Mouse (Mus musculus): ENCODE results near the gene Bcam.
A peak's percentile ranks its signal among the peaks of the same experiment; 100 is the strongest.

Bcam gene

DNA sequence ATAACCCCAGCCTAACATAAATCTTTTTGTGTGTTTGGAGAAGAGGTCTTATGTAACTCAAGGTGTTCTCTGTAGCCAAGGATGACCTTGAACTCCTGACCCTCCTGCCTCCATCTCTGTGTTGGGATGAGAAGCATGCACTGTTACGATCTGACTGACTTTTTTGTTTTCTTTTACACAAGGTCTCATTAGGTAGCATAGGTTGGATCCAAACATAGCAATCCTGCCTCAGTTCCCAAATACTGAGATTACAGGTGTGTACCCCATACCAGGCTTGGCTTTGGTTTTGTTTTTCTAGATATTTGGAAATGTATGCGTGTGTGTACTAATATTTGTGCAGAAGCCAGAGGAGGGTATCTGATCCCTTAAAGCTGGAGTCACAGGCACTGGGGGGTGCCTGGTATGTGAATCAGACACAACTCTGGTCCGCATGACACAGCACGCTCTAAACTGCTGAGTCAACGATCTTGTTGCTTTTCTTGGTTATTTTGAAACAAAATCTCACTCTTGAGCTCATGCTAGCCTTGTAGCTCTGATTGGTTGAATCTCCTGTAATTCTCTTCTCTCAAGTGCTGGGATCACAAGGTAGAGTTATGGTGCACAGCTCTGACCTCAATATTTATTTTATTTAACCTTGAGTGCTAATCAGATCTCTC lies 52.4 kb downstream of the Bcam start:
- no peak for DNase-seq

DNA sequence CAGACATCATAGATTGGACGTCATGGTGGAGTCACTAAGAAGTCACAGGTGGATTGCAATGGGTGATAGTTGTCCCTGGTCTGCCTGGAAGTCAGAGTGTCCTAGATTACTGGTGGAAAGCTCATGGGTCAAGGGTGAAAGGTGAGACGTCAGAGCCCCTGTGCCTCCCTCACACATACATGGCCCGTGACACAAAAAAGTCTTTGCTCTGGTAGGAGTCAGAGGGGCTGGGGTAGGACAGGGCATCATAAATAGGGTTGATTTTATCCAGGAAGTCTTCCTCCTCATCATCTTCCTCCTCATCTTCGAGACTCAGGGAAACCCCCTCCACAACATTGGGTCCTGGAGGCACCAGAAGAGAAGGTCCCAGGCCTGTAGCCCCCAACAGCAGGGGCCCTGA lies 53.5 kb downstream of the Bcam start:
- DNase-seq, result no peak

DNA sequence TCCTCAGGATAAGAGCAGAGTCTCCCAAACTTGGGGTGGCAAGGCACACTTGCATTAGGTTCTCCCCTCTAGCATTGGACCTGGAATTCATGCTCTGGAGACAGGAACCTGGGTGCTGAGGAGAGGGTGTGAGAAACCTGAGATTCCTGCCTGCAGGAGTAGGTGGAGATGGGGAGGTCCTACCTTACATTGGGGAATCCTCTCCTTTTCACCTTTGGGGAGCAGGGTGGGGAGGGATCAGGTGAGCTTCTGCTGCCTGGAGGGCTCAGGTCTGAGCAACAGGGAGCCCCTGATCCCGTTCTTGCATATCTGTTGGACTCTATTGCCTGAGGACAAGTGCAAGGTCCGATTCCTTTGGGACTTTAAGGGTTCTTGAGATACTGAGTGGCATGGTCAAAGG lies 54.0 kb downstream of the Bcam start:
- no peak for DNase-seq

DNA sequence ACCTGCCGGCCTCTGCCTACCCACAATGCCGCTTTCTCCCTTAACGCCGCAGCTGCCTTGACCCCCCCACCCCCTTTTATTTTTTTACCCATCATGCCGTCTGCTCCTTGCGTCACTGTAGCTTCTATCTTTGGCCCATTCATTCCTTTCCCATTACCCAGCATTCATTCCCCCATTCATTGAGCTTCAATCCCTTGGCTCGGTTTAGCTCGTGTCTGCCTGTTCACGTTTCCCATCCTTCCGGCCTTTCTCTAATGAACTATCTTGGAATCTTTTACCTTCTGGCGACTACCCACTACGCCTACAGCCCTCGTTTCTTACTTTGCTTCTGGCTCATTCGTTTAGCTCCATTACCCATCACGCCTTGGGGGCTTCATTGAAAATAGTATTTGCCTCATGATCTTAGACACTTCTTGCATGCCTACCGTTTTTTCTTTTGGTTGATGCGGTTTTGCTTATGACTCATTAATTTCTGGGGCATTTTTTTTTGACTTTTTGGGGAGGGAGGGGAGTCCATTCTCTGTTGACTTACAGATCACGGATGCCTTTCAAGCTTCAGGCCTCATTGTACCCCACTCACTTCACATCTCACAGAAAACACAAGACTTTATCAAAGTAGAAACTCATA lies 54.6 kb downstream of the Bcam start:
- no peak for DNase-seq

DNA sequence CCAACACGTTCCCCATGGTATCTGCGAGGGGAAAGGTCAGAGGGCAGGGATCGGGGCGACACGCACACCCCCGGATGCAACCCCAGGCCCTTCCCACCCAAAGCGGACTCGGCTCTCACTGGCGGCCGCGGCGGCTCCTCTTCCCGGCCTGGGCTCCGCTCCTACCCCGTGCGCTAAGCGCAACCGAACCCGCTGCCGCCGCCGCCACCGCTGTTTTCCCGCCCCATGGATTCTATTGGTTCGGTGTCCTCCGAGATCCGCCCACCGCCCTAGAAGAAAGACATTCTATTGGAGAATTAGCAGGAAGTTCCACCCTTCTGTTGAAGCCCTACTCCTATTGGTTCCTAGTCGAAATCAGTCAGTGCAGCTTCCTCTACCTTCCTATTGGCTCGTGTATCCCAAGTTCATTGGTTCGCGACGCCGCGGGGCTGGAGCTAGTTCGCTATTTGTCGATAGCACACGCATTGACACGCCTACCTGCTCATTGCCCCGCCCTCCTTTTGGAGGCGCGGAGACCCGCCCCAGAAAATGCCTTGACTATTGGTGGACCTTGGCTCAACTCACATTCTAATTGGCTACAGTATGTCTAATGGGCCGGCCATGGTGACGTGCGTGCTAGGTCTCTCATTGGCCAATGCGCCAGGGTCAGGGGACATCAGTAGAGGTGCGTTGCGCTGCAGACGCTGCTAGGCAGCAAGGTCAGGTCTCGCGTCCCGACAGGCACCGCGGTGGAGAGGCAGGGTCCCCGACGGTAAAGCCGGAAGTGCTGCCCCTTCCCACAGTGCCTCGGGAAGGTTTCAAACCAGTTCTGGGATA lies 55.4 kb downstream of the Bcam start, which contains the start of gene Tomm40:
TSS of gene Tomm40 (minus strand) at position 200 of the 816 bp plus-strand sequence.
- peak; percentile 100 for DNase-seq

DNA sequence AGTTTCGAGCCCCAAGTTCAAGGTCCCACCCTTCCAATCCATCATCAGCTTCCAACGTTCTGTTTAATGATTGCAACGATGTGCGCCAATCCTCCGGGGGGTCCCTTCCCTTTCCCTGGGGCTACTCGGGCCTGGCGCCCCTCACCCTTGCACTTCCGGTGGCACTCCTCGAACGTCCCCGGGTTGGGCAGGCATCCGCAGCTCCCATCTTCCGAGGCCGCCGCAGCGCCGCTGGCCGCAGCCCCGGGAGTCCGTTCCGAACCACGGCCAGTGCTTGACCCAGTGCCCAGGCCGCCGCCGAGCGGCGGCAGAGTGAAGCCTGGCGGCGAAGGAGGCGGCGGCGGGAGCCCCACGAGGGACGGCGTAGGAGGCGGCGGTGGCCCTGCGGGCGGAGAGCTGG lies 56.0 kb downstream of the Bcam start:
- DNase-seq, result no peak

DNA sequence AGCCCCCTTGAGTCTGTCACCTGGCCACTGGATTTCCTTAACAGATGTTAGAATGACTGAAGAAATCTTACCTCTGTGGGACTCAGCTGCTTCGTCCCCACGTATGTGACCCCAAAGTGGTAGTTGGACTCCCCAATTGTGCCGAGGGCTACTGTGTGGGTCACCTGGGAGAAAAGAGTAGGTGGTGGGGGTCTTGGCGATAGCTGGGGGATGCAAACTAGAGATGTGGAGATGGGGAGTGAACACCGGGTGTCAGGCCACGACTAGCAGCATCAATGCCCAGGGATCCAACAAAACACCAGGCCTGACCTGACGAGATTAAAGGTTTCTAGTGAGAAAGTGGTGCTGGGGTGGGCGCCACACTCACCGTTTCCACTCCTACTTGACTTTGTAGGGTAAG lies 57.2 kb downstream of the Bcam start:
- no peak for DNase-seq

DNA sequence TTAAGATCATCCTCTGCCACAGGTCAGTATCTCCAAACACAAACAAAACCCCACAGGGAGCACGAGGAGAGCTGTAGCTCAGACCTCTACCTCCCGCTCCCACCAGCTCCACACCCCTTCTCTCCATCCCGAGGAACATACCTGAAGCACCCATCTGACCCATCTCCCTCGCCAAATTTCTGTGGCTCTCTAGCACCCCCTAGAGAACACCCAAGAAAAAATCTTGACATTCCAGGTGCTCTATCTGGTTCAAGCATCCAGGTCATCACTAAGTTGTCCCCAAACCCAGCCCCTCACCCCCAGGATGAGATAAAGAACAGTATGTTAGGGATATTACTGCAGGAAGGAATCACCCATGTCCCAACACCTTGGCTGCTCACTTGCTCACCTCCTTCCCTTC lies 57.6 kb downstream of the Bcam start:
- no peak for DNase-seq

DNA sequence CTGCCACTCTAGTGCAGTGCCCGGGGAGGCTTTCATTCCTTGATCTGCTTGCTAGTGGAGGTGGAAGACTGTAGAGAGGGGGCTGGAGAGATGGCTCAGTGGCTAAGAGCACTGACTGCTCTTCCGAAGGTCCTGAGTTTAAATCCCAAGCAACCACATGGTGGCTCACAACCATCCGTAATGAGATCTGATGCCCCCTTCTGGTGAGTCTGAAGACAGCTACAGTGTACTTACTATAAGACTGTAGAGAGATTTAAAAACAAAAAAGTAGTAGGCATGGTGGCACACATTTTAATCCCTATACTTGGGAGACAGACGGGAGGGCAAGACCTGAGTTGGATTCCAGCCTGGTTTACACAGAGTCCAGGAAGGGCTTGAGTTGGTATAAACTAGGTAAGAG lies 58.4 kb downstream of the Bcam start:
- DNase-seq, result peak; percentile 28

DNA sequence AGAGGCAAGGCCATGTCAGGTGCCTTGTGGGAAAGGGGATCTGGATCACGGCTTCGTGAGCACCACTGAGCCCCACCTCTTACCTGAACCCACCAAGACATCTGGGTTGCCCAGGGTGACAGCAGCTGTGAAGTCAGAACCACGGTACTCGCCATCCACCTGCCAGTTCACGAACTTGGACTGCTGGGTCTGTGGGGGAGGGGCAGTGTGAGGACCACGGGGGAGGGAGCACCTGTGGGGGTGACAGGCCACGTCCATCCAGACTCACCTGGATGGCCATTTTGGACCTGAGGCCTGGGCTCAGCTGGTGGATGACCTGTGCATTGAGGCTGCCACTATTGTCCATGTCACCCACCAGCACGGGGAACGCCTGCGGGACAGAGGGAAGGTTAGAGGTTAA lies 60.2 kb downstream of the Bcam start:
- no peak for DNase-seq

Data from embryo, embryonic 11 days (tissue).